Mouse (Mus musculus) gastrocnemius, postnatal 4 days (tissue): Measurements from ENCODE around the gene Zscan20. TPM values are rescaled to one million over a fixed set of nuclear protein-coding genes. Genes with fewer than 3 reads are reported as not detected.

Experiments used
- total RNA-seq, 2 experiments: library from RNA; stranded (reverse); gene quantifications; 2 replicates each; pipeline ENCODE4 v1.2.3; 2021

Gene Zscan20
- total RNA-seq, 2 experiments from 2014 or later, result 4.4 to 4.6 TPM

Other genes with a start within 250 kb of the Zscan20 start
- under 1 TPM; 0.07 to 0.26 TPM for gene Tlr12, start 8.5 kb upstream of the Zscan20 start, total RNA-seq
- gene Phc2, start 44.6 kb upstream of the Zscan20 start, total RNA-seq, result 10 to 100 TPM; 47.2 to 52.7 TPM
- gene A3galt2, start 145.3 kb upstream of the Zscan20 start, total RNA-seq, result under 1 TPM; 0.26 to 0.37 TPM
- 10 to 100 TPM; 24.7 to 29.8 TPM for gene Zfp362, start 195.9 kb upstream of the Zscan20 start, total RNA-seq